Mouse (Mus musculus): Measurements from ENCODE around the gene Car2. TPM values are rescaled to one million over a fixed set of nuclear protein-coding genes. Genes with fewer than 3 reads are reported as not detected.

Car2 gene
- polyA plus RNA-seq, 1 experiment from 2014 or later, result 22.0 TPM

- Histone ChIP-seq H3K27ac (ENCODE audit: low read length) (no peak overlapping the region), H3K9me3 (replicated peaks; ENCODE audit: control insufficient read depth, low read length, poor library complexity, severe bottlenecking) (no peaks in the 10 kb centered on the region), H3K27me3 (ENCODE audit: control insufficient read depth, insufficient read depth, low read depth, low read length) (no peaks in the 10 kb centered on the region), H3K4me3 (ENCODE audit: low read depth, low read length) (no peak overlapping the region), H3K36me3 (ENCODE audit: control insufficient read depth, insufficient read depth, low read length) (no peaks in the 10 kb centered on the region), H3K4me2 (ENCODE audit: low read length) (no peak overlapping the region), H3K9ac (ENCODE audit: low read depth, low read length) (no peak overlapping the region), H3K4me1 (ENCODE audit: control insufficient read depth, insufficient read depth, low read length) (peaks cover 15% of the 10 kb centered on the region; the same call in 1 of the 2 replicates)
- WGBS, result 85% methylated on average over 1 of the region's 1 CpGs
- ATAC-seq, result no peak
These were observed 24.9 kb upstream of the Car2 start for GRCm38 (mm10) chr3:14861165-14861564.

DNA sequence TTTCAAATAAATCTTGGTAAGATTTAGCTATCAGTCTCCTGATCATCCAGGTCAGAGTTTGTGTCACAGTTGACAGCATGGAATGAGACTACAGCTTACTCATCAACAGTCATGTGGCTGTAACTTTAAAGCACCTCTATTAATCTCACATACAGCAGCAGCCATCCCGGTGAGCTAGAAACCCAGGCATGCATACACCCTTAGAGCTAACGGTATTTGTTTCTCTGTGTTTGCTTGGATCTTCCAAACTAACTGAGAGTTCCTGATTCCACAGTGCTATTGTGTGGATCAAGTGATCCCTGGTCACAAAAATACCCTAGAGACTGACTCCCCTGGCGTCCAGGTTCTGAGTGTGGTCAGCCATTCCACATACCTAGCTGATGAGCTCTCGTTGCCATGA, 24.3 kb upstream of the Car2 start:
- Histone ChIP-seq H3K4me3 (ENCODE audit: low read depth, low read length) (peak overlapping the region; percentile 18), H3K27ac (ENCODE audit: low read length) (no peak overlapping the region), H3K9me3 (replicated peaks; ENCODE audit: control insufficient read depth, low read length, poor library complexity, severe bottlenecking) (no peaks in the 10 kb centered on the region), H3K4me2 (ENCODE audit: low read length) (peak overlapping the region; percentile 97), H3K27me3 (ENCODE audit: control insufficient read depth, insufficient read depth, low read depth, low read length) (no peaks in the 10 kb centered on the region), H3K4me1 (ENCODE audit: control insufficient read depth, insufficient read depth, low read length) (peaks cover 15% of the 10 kb centered on the region; the same call in 1 of the 2 replicates), H3K9ac (ENCODE audit: low read depth, low read length) (no peak overlapping the region), H3K36me3 (ENCODE audit: control insufficient read depth, insufficient read depth, low read length) (no peaks in the 10 kb centered on the region)
- ATAC-seq, result no peak
- 9% methylated on average over 4 of the region's 4 CpGs for whole genome bisulfite sequencing

GRCm38 (mm10) chr3:14862654-14863021, 23.4 kb upstream of the Car2 start:
- WGBS, result under 1% methylated on average over 9 of the region's 9 CpGs
- H3K4me2 ChIP-seq (ENCODE audit: low read length), result peak overlapping the region; percentile 97
- H3K9ac ChIP-seq (ENCODE audit: low read depth, low read length), result peak overlapping the region; percentile 62; the same call in 1 of the 2 replicates
- no peak overlapping the region for H3K27ac ChIP-seq (ENCODE audit: low read length)
- H3K4me3 ChIP-seq (ENCODE audit: low read depth, low read length), result peak overlapping the region; percentile 35
- H3K9me3 ChIP-seq (replicated peaks; ENCODE audit: control insufficient read depth, low read length, poor library complexity, severe bottlenecking), result no peaks in the 10 kb centered on the region
- H3K27me3 ChIP-seq (ENCODE audit: control insufficient read depth, insufficient read depth, low read depth, low read length), result no peaks in the 10 kb centered on the region
- peak; percentile 82 for ATAC-seq
- peaks cover 15% of the 10 kb centered on the region; the same call in 1 of the 2 replicates for H3K4me1 ChIP-seq (ENCODE audit: control insufficient read depth, insufficient read depth, low read length)
- no peaks in the 10 kb centered on the region for H3K36me3 ChIP-seq (ENCODE audit: control insufficient read depth, insufficient read depth, low read length)

DNA sequence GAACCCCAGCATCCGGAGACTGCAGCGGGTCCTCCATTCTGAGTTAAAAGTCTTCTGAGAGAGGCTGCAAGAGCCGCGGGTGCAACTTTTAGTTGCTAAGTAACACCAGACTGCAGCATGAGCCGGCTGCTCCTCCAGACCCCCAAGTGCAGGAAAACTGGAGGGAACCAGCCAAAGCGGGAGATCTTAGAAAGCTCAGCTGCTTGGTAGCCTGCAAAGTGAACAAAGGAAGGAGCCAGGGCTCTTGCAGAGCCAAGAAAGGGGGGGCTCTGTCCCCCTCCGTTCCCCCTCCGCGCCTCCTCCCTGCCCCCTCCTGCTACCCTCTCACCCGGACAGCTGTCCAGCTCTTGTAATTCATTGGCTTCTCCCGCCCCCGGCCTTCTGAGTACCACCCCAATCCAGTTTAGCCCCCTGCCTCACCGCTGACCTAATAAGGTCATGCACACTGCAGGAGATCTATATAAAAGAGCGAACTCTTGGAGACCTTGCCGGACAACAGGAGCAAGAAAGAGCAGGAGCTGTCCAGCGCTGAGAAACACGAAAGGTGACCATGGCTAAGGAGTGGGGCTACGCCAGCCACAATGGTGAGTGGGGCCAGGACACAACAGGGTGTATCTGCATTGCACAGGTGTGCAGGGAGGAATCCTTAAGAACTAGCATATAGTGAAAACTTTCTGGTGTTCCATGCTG, 22.9 kb upstream of the Car2 start, which contains the start of gene Car3:
Gene Car3 (plus strand): TSS at position 491 of the 690 bp plus-strand sequence.
- H3K27me3 ChIP-seq (ENCODE audit: control insufficient read depth, insufficient read depth, low read depth, low read length), result no peaks in the 10 kb centered on the region
- H3K27ac ChIP-seq (ENCODE audit: low read length), result no peak within 1 kb of the TSS
- H3K9me3 ChIP-seq (replicated peaks; ENCODE audit: control insufficient read depth, low read length, poor library complexity, severe bottlenecking), result no peaks in the 10 kb centered on the region
- H3K4me3 ChIP-seq (ENCODE audit: low read depth, low read length), result peak within 1 kb of the TSS; percentile 35
- 2% methylated on average over 15 of the region's 18 CpGs for WGBS
- peaks cover 15% of the 10 kb centered on the region; the same call in 1 of the 2 replicates for H3K4me1 ChIP-seq (ENCODE audit: control insufficient read depth, insufficient read depth, low read length)
- peak within 1 kb of the TSS; percentile 62 for H3K9ac ChIP-seq (ENCODE audit: low read depth, low read length)
- H3K4me2 ChIP-seq (ENCODE audit: low read length), result peak within 1 kb of the TSS; percentile 97
- H3K36me3 ChIP-seq (ENCODE audit: control insufficient read depth, insufficient read depth, low read length), result no peaks in the 10 kb centered on the region
- ATAC-seq, result peak; percentile 94

GRCm38 (mm10) chr3:14863922-14864321, 22.2 kb upstream of the Car2 start:
- WGBS, result 86% methylated on average over 2 of the region's 2 CpGs
- H3K4me3 ChIP-seq (ENCODE audit: low read depth, low read length), result no peak overlapping the region
- H3K27ac ChIP-seq (ENCODE audit: low read length), result no peak overlapping the region
- no peak overlapping the region for H3K4me2 ChIP-seq (ENCODE audit: low read length)
- no peaks in the 10 kb centered on the region for H3K27me3 ChIP-seq (ENCODE audit: control insufficient read depth, insufficient read depth, low read depth, low read length)
- no peak for ATAC-seq
- H3K36me3 ChIP-seq (ENCODE audit: control insufficient read depth, insufficient read depth, low read length), result no peaks in the 10 kb centered on the region
- H3K4me1 ChIP-seq (ENCODE audit: control insufficient read depth, insufficient read depth, low read length), result peaks cover 15% of the 10 kb centered on the region; the same call in 1 of the 2 replicates
- no peaks in the 10 kb centered on the region for H3K9me3 ChIP-seq (replicated peaks; ENCODE audit: control insufficient read depth, low read length, poor library complexity, severe bottlenecking)
- no peak overlapping the region for H3K9ac ChIP-seq (ENCODE audit: low read depth, low read length)

GRCm38 (mm10) chr3:14865941-14866340, 20.1 kb upstream of the Car2 start:
- no peaks in the 10 kb centered on the region for H3K36me3 ChIP-seq (ENCODE audit: control insufficient read depth, insufficient read depth, low read length)
- ATAC-seq, result no peak
- WGBS, result 57% methylated on average over 2 of the region's 2 CpGs
- H3K27me3 ChIP-seq (ENCODE audit: control insufficient read depth, insufficient read depth, low read depth, low read length), result no peaks in the 10 kb centered on the region
- H3K4me3 ChIP-seq (ENCODE audit: low read depth, low read length), result no peak overlapping the region
- H3K9me3 ChIP-seq (replicated peaks; ENCODE audit: control insufficient read depth, low read length, poor library complexity, severe bottlenecking), result no peaks in the 10 kb centered on the region
- H3K9ac ChIP-seq (ENCODE audit: low read depth, low read length), result no peak overlapping the region
- H3K27ac ChIP-seq (ENCODE audit: low read length), result no peak overlapping the region
- H3K4me2 ChIP-seq (ENCODE audit: low read length), result no peak overlapping the region
- H3K4me1 ChIP-seq (ENCODE audit: control insufficient read depth, insufficient read depth, low read length), result peaks cover 15% of the 10 kb centered on the region; the same call in 1 of the 2 replicates

- no peak for ATAC-seq
- H3K4me2 ChIP-seq (ENCODE audit: low read length), result no peak overlapping the region
- no peaks in the 10 kb centered on the region for H3K9me3 ChIP-seq (replicated peaks; ENCODE audit: control insufficient read depth, low read length, poor library complexity, severe bottlenecking)
- no peak overlapping the region for H3K9ac ChIP-seq (ENCODE audit: low read depth, low read length)
- H3K4me1 ChIP-seq (ENCODE audit: control insufficient read depth, insufficient read depth, low read length), result no peaks in the 10 kb centered on the region
- no peaks in the 10 kb centered on the region for H3K36me3 ChIP-seq (ENCODE audit: control insufficient read depth, insufficient read depth, low read length)
- no peak overlapping the region for H3K4me3 ChIP-seq (ENCODE audit: low read depth, low read length)
- H3K27ac ChIP-seq (ENCODE audit: low read length), result no peak overlapping the region
- WGBS, result 12% methylated on average over 11 of the region's 11 CpGs
- H3K27me3 ChIP-seq (ENCODE audit: control insufficient read depth, insufficient read depth, low read depth, low read length), result no peaks in the 10 kb centered on the region
These were observed 16.3 kb upstream of the Car2 start for GRCm38 (mm10) chr3:14869779-14870178.

- no peak for ATAC-seq
- WGBS, result 68% methylated on average over 1 of the region's 1 CpGs
- Histone ChIP-seq H3K4me2 (ENCODE audit: low read length) (no peak overlapping the region), H3K9ac (ENCODE audit: low read depth, low read length) (no peak overlapping the region), H3K27ac (ENCODE audit: low read length) (no peak overlapping the region), H3K9me3 (replicated peaks; ENCODE audit: control insufficient read depth, low read length, poor library complexity, severe bottlenecking) (no peaks in the 10 kb centered on the region), H3K27me3 (ENCODE audit: control insufficient read depth, insufficient read depth, low read depth, low read length) (no peaks in the 10 kb centered on the region), H3K4me3 (ENCODE audit: low read depth, low read length) (no peak overlapping the region), H3K36me3 (ENCODE audit: control insufficient read depth, insufficient read depth, low read length) (no peaks in the 10 kb centered on the region), H3K4me1 (ENCODE audit: control insufficient read depth, insufficient read depth, low read length) (no peaks in the 10 kb centered on the region)
These were observed 15.5 kb upstream of the Car2 start for GRCm38 (mm10) chr3:14870528-14870927.

- Histone ChIP-seq H3K27me3 (ENCODE audit: control insufficient read depth, insufficient read depth, low read depth, low read length) (no peaks in the 10 kb centered on the region), H3K27ac (ENCODE audit: low read length) (no peak overlapping the region), H3K9me3 (replicated peaks; ENCODE audit: control insufficient read depth, low read length, poor library complexity, severe bottlenecking) (no peaks in the 10 kb centered on the region), H3K4me2 (ENCODE audit: low read length) (no peak overlapping the region), H3K4me1 (ENCODE audit: control insufficient read depth, insufficient read depth, low read length) (no peaks in the 10 kb centered on the region), H3K36me3 (ENCODE audit: control insufficient read depth, insufficient read depth, low read length) (no peaks in the 10 kb centered on the region), H3K9ac (ENCODE audit: low read depth, low read length) (no peak overlapping the region), H3K4me3 (ENCODE audit: low read depth, low read length) (no peak overlapping the region)
- ATAC-seq, result no peak
- 58% methylated on average over 7 of the region's 7 CpGs for WGBS
These were observed 14.7 kb upstream of the Car2 start for GRCm38 (mm10) chr3:14871386-14871785.
